Mouse (Mus musculus): ENCODE measurements around the gene Armh1. TPM values are rescaled to one million over a fixed set of nuclear protein-coding genes. Genes with fewer than 3 reads are reported as not detected.

The Armh1 gene
- not detected for polyA plus RNA-seq (2017; shearing (Covaris generic))

DNA sequence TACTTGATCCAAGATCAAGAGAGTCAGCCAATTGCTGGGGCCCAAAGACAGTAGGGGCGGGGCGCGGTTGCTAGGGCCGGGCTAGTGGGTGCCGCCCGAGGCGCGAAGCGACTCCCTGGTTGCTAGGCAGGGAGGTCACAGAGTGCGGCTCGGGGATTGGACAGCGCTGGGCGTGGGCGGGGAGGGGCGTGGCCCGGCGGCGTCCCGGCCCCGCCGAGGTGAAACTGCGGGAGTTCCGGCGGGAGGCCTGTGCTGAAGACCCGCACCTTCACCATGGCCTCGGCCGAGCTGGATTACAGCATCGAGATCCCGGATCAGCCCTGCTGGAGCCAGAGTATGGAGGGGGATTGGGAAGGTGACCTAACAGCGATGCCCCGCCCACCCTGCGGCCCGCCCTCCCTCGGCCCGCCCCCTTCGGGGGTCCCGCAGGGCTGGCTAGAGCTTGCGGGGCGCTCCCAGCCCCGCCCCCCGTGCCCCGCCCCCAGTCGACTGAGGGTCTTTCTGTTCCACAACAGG, at the start of gene Armh1, which contains the start of gene Tmem53:
Gene Armh1 (minus strand): TSS at position 325 of the 516 bp plus-strand sequence.
Gene Tmem53 (plus strand): TSS at position 151 of the 516 bp plus-strand sequence.

DNA sequence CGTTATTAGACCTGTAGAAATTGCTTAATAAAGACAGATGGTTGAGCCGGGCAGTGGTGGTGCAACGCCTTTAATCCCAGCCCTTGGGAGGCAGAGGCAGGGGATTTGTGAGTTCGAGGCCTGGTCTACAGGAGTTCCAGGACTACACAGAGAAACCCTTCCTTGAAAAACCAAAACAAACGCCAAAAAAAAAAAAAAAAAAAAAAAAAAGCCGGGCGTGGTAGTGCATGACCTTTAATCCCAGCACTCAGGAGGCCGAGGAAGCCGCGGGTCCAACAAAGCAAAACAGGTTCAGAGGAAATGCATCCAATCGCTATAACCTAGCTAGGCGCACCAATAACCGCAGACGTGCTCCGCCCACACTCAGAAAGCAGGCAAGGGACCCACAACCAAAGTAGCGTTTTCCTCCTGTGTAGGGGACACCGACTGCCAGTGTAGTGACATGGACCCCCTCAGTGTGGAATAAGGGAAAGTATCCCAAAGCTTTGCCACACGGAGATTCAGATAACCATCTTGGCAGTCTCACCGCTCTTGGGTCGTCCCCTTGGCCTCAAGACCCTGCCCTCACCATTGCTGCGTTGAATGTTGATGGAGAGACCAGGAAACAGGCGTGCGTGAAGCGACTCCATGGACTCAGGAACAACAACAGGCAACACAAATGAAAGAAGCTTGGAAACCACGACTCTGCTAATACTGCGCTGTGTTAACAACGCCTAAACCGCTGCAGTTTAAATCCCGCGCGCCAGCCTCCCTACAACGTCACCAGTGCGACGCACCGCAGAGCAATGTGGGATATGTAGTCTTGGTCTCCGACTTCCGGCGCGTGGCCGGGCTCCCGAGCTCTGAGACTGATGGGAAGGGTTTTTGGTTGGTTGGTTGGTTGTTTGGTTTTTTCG, 69.8 kb downstream of the Armh1 start, which contains the start of gene Kif2c:
Gene Kif2c (minus strand): TSS at position 777 of the 896 bp plus-strand sequence.

Other genes starting within 250 kb of the Armh1 start
- gene Eif2b3, start 232.7 kb downstream of the Armh1 start, polyA plus RNA-seq (2017; shearing (Covaris generic)), result 21.4 TPM
- gene Ptch2, start 156.1 kb downstream of the Armh1 start, polyA plus RNA-seq (2017; shearing (Covaris generic)), result not detected
- gene Btbd19, start 126.4 kb downstream of the Armh1 start, polyA plus RNA-seq (2017; shearing (Covaris generic)), result 22.4 TPM
- gene Tctex1d4, start 125.3 kb downstream of the Armh1 start, polyA plus RNA-seq (2017; shearing (Covaris generic)), result not detected
- 59.7 TPM for gene Plk3, start 118.2 kb downstream of the Armh1 start, polyA plus RNA-seq (2017; shearing (Covaris generic))
- gene Rps8, start 95.9 kb downstream of the Armh1 start, polyA plus RNA-seq (2017; shearing (Covaris generic)), result 707 TPM
- gene Kif2c, start 69.5 kb downstream of the Armh1 start, polyA plus RNA-seq (2017; shearing (Covaris generic)), result not detected
- gene Tmem53, start 174 bp downstream of the Armh1 start, polyA plus RNA-seq (2017; shearing (Covaris generic)), result not detected
- 127 TPM for gene Rnf220, start 244.9 kb upstream of the Armh1 start, polyA plus RNA-seq (2017; shearing (Covaris generic))